Mouse (Mus musculus) CH12.LX (cell line): Measurements from ENCODE around the gene Csmd2. TPM values are rescaled to one million over a fixed set of nuclear protein-coding genes. Genes with fewer than 3 reads are reported as not detected.

Source experiments
- DNase-seq: peaks from one replicate; pipeline ENCODE4 v3.0.0-alpha.2; 2013; ENCODE audit errors: extremely low read depth
- H3K27ac ChIP-seq: 2 replicates; pipeline ENCODE4 v1.5.1; 2012; ENCODE audit warnings: low read depth, mild to moderate bottlenecking, control low read depth, moderate library complexity; ENCODE audit not compliant: insufficient read depth
- H3K27me3 ChIP-seq: replicated peaks from 2 replicates; pipeline ENCODE3; 2012; ENCODE audit warnings: inconsistent platforms
- H3K36me3 ChIP-seq, 2 experiments: replicated peaks in 1 of 2; 2 replicates each; pipeline versions ENCODE3 to v1.6.1; 2012; ENCODE audit warnings: inconsistent platforms in 1 of 2, low read length in 1 of 2, mild to moderate bottlenecking in 1 of 2, mixed read lengths in 1 of 2, moderate library complexity in 1 of 2; ENCODE audit not compliant: control insufficient read depth in 1 of 2, insufficient read depth in 1 of 2
- H3K4me1 ChIP-seq, 2 experiments: 2 replicates each; pipeline ENCODE4 v1.6.1; 2012; ENCODE audit warnings: inconsistent platforms in 1 of 2, moderate library complexity in 1 of 2; ENCODE audit not compliant: insufficient read depth in 2 of 2, control insufficient read depth in 1 of 2
- H3K4me2 ChIP-seq: 2 replicates; pipeline ENCODE4 v1.6.1; 2012; ENCODE audit warnings: low read depth, mild to moderate bottlenecking, control low read depth; ENCODE audit not compliant: poor library complexity, insufficient read depth, severe bottlenecking
- H3K4me3 ChIP-seq, 3 experiments: fragments of 150-350 bp in 1 of 3; sonication (generic) in 1 of 3; replicated peaks in 1 of 3; 2 replicates each; pipeline versions ENCODE3 to v1.5.1; 2011 to 2012; ENCODE audit warnings: low read depth in 2 of 3, low read length in 2 of 3, mild to moderate bottlenecking in 2 of 3, moderate library complexity in 2 of 3, control low read depth in 1 of 3, improper control_type of control experiment in 1 of 3, inconsistent platforms in 1 of 3, mixed read lengths in 1 of 3; ENCODE audit not compliant: poor library complexity in 1 of 3
- H3K79me2 ChIP-seq: replicated peaks from 2 replicates; pipeline ENCODE4 v1.6.1; 2012; ENCODE audit warnings: mild to moderate bottlenecking, moderate library complexity; ENCODE audit not compliant: control insufficient read depth, poor library complexity, insufficient read depth, severe bottlenecking; ENCODE audit errors: extremely low read depth
- H3K9ac ChIP-seq: 2 replicates; pipeline ENCODE4 v1.6.1; 2012; ENCODE audit warnings: low read depth, mild to moderate bottlenecking, control low read depth, moderate library complexity; ENCODE audit not compliant: insufficient read depth
- H3K9me3 ChIP-seq: replicated peaks from 2 replicates; pipeline ENCODE3; 2012; ENCODE audit warnings: low read length, inconsistent platforms, mixed read lengths
- BHLHE40 ChIP-seq: IDR thresholded peaks from 2 replicates; pipeline ENCODE4 v1.6.1; 2011; ENCODE audit warnings: mild to moderate bottlenecking, low read depth, low read length, improper control_type of control experiment
- E2F4 ChIP-seq: IDR thresholded peaks from 2 replicates; pipeline ENCODE4 v1.6.1; 2011; ENCODE audit warnings: low read depth, low read length, improper control_type of control experiment; ENCODE audit not compliant: insufficient replicate concordance
- ETS1 ChIP-seq: conservative IDR thresholded peaks from 2 replicates; pipeline ENCODE4 v1.6.1; 2012; ENCODE audit warnings: low read depth, mild to moderate bottlenecking, inconsistent platforms, low read length, improper control_type of control experiment, moderate library complexity
- IRF4 ChIP-seq: IDR thresholded peaks from 2 replicates; pipeline ENCODE4 v1.6.1; 2014; ENCODE audit warnings: low read depth, mild to moderate bottlenecking, inconsistent platforms, low read length, improper control_type of control experiment
- KAT2A ChIP-seq: IDR thresholded peaks from 2 replicates; pipeline ENCODE4 v1.6.1; 2012; ENCODE audit warnings: low read length, improper control_type of control experiment, inconsistent platforms; ENCODE audit not compliant: insufficient replicate concordance
- MAFK ChIP-seq: IDR thresholded peaks from 2 replicates; pipeline ENCODE4 v1.6.1; 2011; ENCODE audit warnings: low read length, improper control_type of control experiment; ENCODE audit not compliant: insufficient replicate concordance
- MAZ ChIP-seq: IDR thresholded peaks from 2 replicates; pipeline ENCODE4 v1.6.1; 2012; ENCODE audit warnings: low read depth, mild to moderate bottlenecking, inconsistent platforms, low read length, improper control_type of control experiment, moderate library complexity
- MXI1 ChIP-seq: IDR thresholded peaks from 2 replicates; pipeline ENCODE4 v1.6.1; 2011; ENCODE audit warnings: mild to moderate bottlenecking, low read depth, low read length, improper control_type of control experiment
- NRF1 ChIP-seq: IDR thresholded peaks from 2 replicates; pipeline ENCODE4 v1.6.1; 2014; ENCODE audit warnings: low read depth, mild to moderate bottlenecking, inconsistent platforms, low read length, improper control_type of control experiment, moderate library complexity
- PAX5 ChIP-seq: IDR thresholded peaks from 2 replicates; pipeline ENCODE4 v1.6.1; 2012; ENCODE audit warnings: low read length, inconsistent platforms, mixed read lengths
- RCOR1 ChIP-seq: conservative IDR thresholded peaks from 2 replicates; pipeline ENCODE4 v1.6.1; 2012; ENCODE audit warnings: low read depth, mild to moderate bottlenecking, inconsistent platforms, low read length, improper control_type of control experiment
- SIN3A ChIP-seq: IDR thresholded peaks from 2 replicates; pipeline ENCODE4 v1.6.1; 2012; ENCODE audit warnings: low read length, improper control_type of control experiment, inconsistent platforms
- TCF12 ChIP-seq: IDR thresholded peaks from 2 replicates; pipeline ENCODE4 v1.6.1; 2014; ENCODE audit warnings: low read depth, mild to moderate bottlenecking, inconsistent platforms, low read length, improper control_type of control experiment
- USF1 ChIP-seq: IDR thresholded peaks from 2 replicates; pipeline ENCODE4 v1.6.1; 2014; ENCODE audit warnings: low read depth, mild to moderate bottlenecking, inconsistent platforms, low read length, improper control_type of control experiment
- dilution Hi-C: fragments of 300-500 bp; cut with MboI; formaldehyde crosslinking; loops from 2 replicates; pipeline ENCODE4 v1.14.3; 2020; ENCODE audit warnings: low sequenced_read_pairs; ENCODE audit not compliant: extremely low pct_unique_long_range_greater_than_20kb, extremely low pct_ligation_motif_present
- in situ Hi-C: fragments of 300-500 bp; cut with MboI; formaldehyde crosslinking; loops from 3 replicates; pipeline ENCODE4 v1.14.3; 2019; ENCODE audit warnings: low sequenced_read_pairs, low pct_ligation_motif_present, low pct_unique_long_range_greater_than_20kb, mixed read lengths
- polyA plus RNA-seq: library from polyadenylated mRNA; unstranded; fragments of >175 nt; gene quantifications from 2 replicates; pipeline ENCODE4 v1.2.1, GENCODE M21; 2012; ENCODE audit warnings: low read depth; ENCODE audit not compliant: insufficient read length
- total RNA-seq, 2 experiments: library from RNA; depleted of rRNA; stranded (reverse); fragments of 300-350 nt in 1 of 2; fragments of >200 nt in 1 of 2; gene quantifications; 2 replicates each; pipeline ENCODE4 v1.2.3; 2012 to 2014

The Csmd2 gene
- total and polyA plus RNA-seq, 3 experiments: 0.08 to 0.80 TPM; not detected in 1

GRCm38 (mm10) chr4:128514496-128514895, 526.8 kb downstream of the Csmd2 start:
- in situ Hi-C loops: no loop called here

GRCm38 (mm10) chr4:128521276-128521675, 533.6 kb downstream of the Csmd2 start:
- no peak for DNase-seq
- H3K27ac ChIP-seq: no peak overlapping the region
- no peak overlapping the region for H3K4me3 ChIP-seq
- H3K4me1 ChIP-seq: peaks cover 6 to 15% of the 10 kb centered on the region in 2 experiments
- no peak overlapping the region for H3K9ac ChIP-seq
- H3K36me3 ChIP-seq: peaks cover 0 to 14% of the 10 kb centered on the region in 2 experiments
- dilution Hi-C loops: no loop called here
- in situ Hi-C loops: no loop called here
- H3K79me2 ChIP-seq: no peaks in the 10 kb centered on the region
- H3K4me2 ChIP-seq: no peak overlapping the region
- H3K9me3 ChIP-seq: no peaks in the 10 kb centered on the region
- TF ChIP-seq ETS1 (no peak), KAT2A (no peak), PAX5 (no peak), IRF4 (no peak), MAZ (no peak), MAFK (no peak), BHLHE40 (no peak), USF1 (no peak), TCF12 (no peak), MXI1 (no peak), SIN3A (no peak), RCOR1 (no peak)
- H3K27me3 ChIP-seq: no peaks in the 10 kb centered on the region

More at GRCm38 (mm10) chr4:128514496-128514895, 526.8 kb downstream of the Csmd2 start:
- Histone ChIP-seq H3K27me3 (no peaks in the 10 kb centered on the region), H3K9me3 (no peaks in the 10 kb centered on the region), H3K27ac (no peak overlapping the region), H3K4me1 (peaks cover 0 to 7% of the 10 kb centered on the region in 2 experiments; a peak in 2 of 4 replicates), H3K9ac (no peak overlapping the region), H3K4me3 (no peak overlapping the region), H3K36me3 (peaks cover 0 to 14% of the 10 kb centered on the region in 2 experiments), H3K4me2 (no peak overlapping the region), H3K79me2 (no peaks in the 10 kb centered on the region)
- dilution Hi-C loops: no loop called here
- TF ChIP-seq MAFK (no peak), E2F4 (no peak), USF1 (no peak), NRF1 (no peak)
- no peak for DNase-seq
